Mouse (Mus musculus) G1E (cell line): ENCODE results near the gene Grin2a.

Experiments
- CTCF ChIP-seq: IDR thresholded peaks from 2 replicates; pipeline ENCODE4 v1.5.1; 2012; ENCODE audit warnings: low read depth, low read length, inconsistent platforms, mixed read lengths
- GATA1 ChIP-seq: IDR thresholded peaks from 2 replicates; pipeline ENCODE4 v1.6.1; 2012; ENCODE audit warnings: borderline replicate concordance, low read length, inconsistent platforms, mixed read lengths
- GATA2 ChIP-seq: IDR thresholded peaks from 2 replicates; pipeline ENCODE4 v1.6.1; 2012; ENCODE audit warnings: low read depth, low read length, inconsistent platforms, borderline replicate concordance
- POLR2AphosphoS5 ChIP-seq: IDR thresholded peaks from 2 replicates; pipeline ENCODE4 v1.6.1; 2012; ENCODE audit warnings: low read depth, low read length, inconsistent platforms; ENCODE audit not compliant: insufficient replicate concordance
- TAL1 ChIP-seq: conservative IDR thresholded peaks from 2 replicates; pipeline ENCODE4 v1.6.1; 2012; ENCODE audit warnings: low read depth, low read length, inconsistent platforms, mixed read lengths

DNA sequence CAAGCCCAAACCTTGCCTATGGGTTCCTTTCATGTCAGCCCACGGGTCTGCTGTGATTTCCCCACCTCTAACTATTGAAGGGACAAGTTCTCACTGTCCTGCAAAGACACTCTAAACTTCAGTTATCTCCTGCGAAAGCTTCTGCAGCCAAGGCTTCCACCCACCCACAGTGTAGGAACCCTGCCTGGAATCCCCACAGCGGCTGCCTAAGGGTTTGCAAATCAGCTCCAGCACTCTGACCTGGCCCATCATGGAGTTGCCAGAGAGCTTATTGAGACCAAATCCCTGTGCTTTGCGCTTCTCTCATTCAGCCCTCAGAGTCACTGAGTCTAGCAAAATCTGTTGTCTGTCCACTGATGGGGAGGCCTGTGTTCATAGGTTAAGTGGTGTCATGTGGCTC lies 130.3 kb downstream of the Grin2a start:
- no peak for TF ChIP-seq CTCF
- TF ChIP-seq TAL1: no peak
- TF ChIP-seq GATA1: no peak
- no peak for TF ChIP-seq POLR2AphosphoS5
- no peak for TF ChIP-seq GATA2
